Mouse (Mus musculus): Measurements from ENCODE around the gene Ism2.
"Not testable (repeated sequence)": the region's sequence is repeated elsewhere in the genome, so short reads cannot be mapped to it uniquely, and the experiment has no call there.

Ism2 gene
- long read RNA-seq, experiment 1, result 0 reads
- long read RNA-seq, experiment 2, result 0 reads

DNA sequence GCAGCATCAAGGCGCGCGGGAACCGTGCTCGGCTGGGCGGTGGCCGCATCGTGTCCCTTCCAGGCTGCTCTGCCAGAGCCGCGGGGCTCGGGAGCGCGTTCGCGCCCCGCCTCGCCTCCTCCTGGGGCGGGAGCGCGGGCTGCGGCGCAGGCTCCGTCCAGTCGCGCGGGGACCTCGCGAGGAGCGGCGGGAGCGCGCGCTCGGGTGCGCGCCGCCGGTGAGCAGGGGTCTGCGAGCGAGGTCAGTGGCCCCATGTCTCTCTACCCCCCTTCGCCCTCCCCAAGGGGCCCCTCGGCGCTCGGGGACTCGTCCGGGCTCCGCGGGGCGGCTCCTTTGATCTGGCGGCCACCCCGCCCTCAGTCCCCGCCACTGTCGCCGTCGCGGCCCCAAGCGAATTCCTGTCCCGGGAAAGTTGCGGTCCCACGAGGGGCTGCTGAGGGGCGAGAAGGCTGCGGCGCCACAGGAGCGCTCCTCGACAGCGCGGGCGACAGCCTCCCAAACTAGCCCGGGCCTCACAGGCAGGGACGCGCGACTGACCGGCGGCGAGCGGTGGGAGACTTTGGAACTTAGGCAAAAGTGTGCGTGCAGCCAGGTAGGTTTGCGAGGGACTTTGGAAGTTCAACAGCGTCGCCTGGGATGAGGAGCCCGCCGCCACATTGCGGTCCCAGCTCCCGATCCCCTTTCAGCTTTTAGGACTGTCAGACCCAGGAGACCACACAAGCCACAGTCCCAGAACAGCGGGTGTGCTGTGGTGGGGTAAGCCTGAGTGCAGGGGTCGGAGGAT lies at the start of gene Ism2:
Ism2 (minus strand) TSS at position 49 of the 784 bp plus-strand sequence.
- intact Hi-C loops (cut with DNase I), result no loop called here

DNA sequence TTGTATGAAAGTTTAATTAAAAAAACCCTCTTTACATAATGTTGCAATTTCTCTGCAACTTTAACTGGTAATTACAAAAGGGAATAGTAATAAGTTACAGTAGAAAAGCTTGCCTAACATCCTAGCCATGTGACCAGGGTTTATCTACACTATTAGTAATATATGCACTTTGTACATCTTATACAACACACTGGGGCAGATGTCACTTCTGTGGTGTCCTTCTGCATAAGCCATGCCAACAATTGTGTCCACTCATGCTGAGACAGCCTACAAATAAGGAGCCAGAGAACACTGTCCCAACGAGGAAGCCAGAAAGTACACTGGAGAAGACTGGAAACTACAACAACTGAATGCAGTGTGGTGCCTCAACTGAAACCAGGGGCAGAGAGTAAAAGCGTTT lies 48.5 kb upstream of the Ism2 start:
- intact Hi-C loops (cut with DNase I), result no loop called here

DNA sequence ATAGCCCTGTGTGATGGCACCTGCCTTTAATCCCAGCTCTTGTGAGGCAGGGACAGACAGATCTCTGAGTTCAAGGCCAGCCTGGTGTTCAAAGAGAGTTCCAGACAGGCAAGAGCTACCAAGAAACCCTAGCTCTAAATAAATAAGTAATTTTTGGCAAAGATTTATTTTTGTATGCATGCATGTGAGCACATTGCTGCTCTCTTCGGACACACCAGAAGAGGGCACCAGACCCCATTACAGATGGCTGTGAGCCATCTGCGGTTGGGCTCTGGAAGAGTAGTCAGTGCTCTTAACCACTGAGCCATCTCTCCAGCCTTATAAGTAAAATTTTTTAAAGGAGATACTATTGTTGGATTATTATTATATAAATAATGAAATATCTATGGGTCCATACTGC lies 48.0 kb upstream of the Ism2 start:
- intact Hi-C loops (cut with DNase I), result no loop called here

DNA sequence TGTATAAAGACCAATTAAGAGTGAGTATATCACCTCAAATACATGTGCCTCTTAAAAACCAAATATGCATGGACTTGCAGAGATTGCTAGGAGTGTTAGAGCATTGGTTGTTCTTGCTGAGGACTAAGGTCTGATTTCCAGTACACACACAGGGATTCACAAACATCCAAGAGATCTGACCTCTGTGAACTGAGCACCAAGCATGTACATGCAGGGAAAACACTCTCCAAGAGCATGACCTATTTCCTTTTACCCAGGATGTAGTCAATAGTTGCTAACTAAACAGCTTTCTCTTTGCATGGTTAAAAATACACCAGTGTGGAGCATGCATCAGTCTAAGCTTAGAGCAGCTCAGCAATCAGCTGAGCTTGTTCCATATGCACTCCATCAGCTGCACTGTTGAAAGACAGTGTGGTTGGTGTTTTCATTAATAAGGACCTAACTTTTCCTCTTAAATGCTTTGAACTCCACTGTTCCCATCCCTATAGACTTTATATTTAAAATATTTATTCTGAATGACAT lies 43.6 kb upstream of the Ism2 start:
- intact Hi-C loops (cut with DNase I), result no loop called here

DNA sequence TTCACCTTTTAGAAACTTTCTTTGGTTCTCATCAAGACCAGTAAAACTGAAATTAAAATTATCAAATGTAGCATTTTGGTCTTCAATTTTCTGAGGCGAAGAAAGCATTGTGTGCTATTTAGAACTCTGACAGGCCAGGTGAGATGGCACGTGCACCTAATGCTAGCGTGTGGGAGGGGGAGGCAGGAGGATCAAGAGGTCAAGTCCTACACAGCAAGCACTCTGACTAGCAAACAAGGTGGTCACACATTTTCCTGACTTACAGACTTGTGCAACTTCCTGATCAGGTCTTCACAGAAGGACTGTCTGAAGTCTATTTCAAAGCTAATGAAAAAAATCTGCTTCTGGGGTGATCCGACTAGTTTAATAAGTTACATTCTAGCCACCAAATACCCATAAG lies 38.6 kb upstream of the Ism2 start:
- intact Hi-C loops (cut with DNase I), result loop anchor here (10.0 kb wide), 1 partner anchor 203 kb away; no protein-coding TSS in a partner anchor

DNA sequence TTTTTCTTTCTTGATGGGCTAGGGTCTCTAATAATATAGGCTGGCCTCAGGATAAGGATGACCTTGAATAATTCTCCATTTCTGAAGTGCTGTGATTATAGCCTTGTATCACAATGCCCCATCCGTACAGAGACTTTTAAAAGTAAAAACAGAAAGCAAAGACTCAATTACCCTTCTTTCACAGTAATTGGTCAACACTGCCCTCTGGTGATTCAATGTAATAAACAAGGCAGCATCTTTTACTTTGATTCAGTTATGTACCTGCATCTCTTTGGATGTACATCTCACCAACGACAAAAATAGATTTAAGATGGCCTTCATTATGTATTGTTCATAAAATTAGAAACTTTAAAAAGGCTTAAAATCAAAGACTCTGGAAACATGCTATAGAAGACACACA lies 35.4 kb upstream of the Ism2 start:
- intact Hi-C loops (cut with DNase I), result loop anchor here (5.0 to 10.0 kb wide), 2 partner anchors 68 to 200 kb away; partner anchors contain the start of genes Ahsa1 and Vipas39

DNA sequence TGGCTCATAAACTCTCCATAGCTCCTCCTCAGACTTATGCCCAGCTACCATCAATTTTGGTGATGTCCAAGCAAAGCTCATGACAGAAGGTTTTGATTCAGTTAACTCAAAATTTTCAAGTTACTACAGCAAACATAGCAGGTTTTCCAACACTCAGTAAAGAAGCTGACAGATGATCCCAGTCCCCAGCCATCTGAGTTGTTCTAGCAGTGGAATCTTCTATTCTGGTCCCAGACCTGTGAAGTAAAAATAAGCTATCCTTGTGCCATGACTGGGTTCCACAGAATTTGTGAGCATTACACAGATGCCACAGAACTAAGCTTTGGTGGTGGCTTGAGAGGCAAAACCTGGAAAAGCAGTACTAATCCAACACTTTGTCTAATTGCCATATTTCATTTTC lies 34.3 kb upstream of the Ism2 start:
- intact Hi-C loops (cut with DNase I), result loop anchor here (5.0 to 10.0 kb wide), 2 partner anchors 66 to 199 kb away; partner anchors contain the start of genes Ahsa1 and Vipas39

DNA sequence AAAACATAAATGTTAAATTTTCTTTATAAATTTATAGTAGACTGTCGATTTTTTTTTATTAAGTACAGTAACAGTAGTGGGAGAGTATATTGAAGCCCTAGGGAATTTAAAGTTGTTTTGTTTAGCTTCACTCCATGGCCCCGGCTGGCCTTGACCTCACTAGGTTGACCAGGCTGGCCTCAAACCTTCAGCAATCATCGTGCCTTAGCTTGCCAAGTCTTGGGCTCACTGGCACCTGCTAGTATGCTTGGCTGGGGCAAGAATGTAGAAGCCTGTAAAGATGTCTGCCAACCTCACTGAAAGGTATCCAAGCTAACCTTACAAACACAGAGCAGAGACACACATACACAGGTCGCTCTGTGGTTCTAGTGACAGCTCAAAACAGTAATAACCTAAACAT lies 33.0 kb upstream of the Ism2 start:
- intact Hi-C loops (cut with DNase I), result loop anchor here (5.0 to 10.0 kb wide), 2 partner anchors 65 to 198 kb away; partner anchors contain the start of genes Ahsa1 and Vipas39

DNA sequence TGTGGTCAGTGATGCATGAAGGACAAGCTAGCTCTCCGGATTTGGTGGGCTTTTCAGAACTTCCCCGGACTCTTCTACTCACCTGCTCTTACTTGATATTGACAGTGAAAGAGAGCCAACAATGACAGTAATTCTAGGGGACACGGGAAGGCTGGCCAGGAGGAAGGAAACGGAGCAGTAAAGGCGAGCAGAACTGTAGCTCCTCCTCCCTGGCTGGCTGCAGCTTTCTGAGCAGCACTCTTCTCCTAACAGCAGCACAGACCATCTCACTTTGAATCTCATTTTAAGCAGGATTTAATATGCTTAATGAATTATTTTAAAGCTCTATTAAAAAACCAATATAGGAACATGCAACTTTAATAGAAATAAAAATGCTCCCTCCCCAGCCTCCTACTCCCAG lies 32.4 kb upstream of the Ism2 start:
- intact Hi-C loops (cut with DNase I), result loop anchor here (5.0 to 10.0 kb wide), 2 partner anchors 65 to 197 kb away; partner anchors contain the start of genes Ahsa1 and Vipas39

DNA sequence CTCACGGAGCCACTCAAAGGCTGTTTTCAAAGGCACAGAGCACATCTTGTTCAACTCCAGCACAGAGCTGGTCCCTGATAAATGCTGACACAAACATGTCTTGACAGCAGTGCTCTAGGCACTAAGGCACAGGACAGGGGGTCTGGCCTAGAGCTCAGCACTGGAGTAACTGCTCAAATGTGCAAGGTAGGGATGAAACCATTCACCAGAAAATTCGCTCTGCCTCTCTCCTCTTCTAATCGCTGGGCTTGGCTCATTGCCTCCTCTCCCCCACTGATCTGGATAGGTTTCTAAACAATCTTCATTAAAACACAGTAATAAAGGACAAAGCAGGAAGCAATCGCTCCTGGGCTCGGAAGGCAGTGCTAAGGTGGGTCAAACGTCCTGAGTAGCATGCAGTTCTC lies 31.6 kb upstream of the Ism2 start:
- intact Hi-C loops (cut with DNase I), result loop anchor here (5.0 to 10.0 kb wide), 2 partner anchors 64 to 196 kb away; partner anchors contain the start of genes Ahsa1 and Vipas39

DNA sequence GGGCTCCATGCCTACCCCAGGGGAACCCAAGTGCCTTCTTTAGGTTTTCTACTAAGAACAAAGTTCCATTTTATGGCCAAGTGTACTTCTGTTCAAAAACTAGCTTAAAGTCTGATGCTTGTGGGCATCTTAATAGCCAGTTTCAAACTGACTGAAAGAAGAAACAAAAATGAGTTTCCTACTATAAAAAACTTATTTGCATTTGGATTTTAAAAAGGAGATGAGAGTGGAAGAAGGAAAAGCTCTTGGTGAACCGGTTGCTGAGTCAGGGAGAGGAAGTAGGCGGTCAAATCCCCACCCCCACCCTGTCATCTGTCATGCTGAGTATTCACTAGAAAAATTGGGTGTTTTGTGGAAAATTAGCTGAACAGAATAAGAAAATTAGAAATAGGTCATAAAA lies 30.7 kb upstream of the Ism2 start:
- intact Hi-C loops (cut with DNase I), result loop anchor here (5.0 to 10.0 kb wide), 2 partner anchors 63 to 195 kb away; partner anchors contain the start of genes Ahsa1 and Vipas39

DNA sequence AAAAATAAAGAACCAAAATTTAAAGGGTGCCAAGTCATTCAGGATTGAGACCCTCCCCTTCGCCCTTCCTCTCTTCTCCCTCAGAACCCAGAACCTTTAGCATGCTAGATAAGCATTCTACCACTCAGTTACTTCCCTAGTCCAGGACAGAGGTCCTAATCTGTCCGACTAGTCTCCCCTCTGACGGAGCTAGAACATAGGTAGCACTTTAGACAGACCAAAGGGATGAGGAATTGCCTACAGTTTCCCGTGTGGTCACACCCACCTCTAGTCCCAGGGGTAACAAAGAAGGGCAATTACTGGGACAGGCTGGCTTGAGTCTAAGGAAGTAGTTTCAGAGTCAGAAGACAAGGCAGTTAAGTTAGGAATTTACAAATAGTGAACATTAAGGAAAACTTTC lies 28.5 kb upstream of the Ism2 start:
- intact Hi-C loops (cut with DNase I), result no loop called here

DNA sequence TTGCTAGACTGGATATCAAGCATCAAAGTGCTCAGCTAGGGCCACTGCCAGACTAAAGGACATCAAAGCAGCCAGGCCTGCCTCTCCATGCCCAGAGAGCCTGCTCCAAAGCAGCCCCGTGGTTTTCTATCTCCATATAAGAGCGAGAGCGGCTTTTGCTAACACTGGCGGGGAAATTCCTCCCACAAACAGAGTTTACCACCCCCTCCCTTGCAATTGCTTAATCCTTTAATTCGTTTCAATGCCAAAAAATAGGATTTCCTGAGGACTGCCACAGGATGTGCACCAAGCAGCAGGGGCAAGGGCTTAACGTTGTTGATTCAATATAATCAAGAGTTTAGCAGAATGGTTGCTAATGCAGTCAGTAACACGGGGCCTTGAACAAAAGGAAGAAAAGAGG lies 28.1 kb upstream of the Ism2 start:
- intact Hi-C loops (cut with DNase I), result no loop called here

DNA sequence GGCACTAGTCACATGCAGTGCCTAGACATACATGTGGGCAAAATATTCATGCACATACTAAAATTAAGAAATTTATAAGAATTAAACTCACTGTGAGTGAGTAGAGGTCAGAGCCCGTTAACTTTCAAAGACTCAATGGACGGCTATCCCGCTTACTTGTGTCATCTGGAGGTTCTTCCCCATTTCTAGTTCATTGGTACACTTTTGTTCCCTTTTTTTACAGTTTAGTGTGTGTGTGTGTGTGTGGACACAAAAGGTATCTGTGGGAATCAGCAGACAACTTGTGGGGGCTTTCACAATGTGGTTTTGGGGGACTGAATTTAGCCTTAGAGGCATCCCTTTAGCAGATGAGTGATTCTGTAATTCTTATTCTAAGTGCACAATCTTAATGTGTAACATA lies 25.9 kb upstream of the Ism2 start:
- intact Hi-C loops (cut with DNase I), result no loop called here

DNA sequence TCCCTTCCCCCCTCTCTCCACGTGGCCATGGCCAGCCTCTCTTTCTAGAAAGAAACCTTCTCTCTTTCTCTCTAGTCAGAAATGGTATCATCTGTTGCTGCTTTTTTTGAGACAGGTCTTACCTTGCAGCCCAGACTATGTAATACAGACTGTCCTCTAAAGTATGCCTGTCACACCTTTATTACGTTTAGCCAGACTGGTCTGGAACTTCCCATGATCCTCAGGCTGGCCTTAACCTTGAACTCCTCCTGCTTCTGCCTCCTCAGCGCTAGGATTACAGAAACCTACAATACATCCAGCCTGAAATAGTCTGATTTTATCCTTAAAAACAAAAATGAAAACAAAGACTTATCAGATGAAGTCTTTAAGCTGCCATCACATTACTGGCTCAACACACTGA lies 19.7 kb upstream of the Ism2 start:
- intact Hi-C loops (cut with DNase I), result loop anchor here (5.0 kb wide), 1 partner anchor 42 kb away; no protein-coding TSS in a partner anchor

DNA sequence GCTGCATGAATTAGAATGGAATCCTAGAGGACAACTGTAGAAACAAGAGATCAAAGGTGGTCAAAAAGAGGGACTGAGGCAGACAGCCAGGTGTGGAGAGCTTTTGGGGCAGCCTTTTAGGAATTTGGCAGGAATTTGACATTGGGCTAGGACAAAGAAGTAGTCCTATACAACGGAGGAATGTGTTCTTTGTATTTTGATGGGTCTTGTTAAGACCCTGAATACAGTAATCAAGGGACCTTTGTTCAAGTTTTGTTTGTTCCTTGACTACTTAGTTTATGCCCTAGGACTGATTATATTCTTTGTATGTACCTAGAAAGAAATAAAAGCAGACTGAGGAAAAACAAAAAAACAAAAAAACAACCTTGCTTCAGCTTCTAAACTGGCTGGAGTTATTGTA lies 18.4 kb upstream of the Ism2 start:
- intact Hi-C loops (cut with DNase I), result loop anchor here (5.0 kb wide), 1 partner anchor 41 kb away; no protein-coding TSS in a partner anchor

DNA sequence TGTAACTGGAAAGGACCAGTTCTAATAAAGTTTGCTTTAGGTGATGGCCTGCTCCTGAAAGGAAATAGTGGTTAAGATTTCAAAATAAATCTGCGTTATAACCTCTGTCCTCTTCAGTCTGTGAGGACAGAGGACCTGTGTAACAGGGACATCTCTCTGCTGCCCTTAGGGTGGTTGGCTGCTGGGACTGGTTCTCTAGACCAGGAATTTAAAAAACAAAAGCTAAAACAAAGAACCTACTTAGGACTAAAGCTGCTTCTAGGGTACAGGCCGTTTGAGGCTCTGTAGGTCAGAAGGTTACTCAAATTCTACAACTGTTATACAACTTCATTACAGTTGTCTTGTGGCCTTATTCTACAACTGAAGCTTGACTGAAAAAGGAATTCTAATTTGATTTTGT lies 13.6 kb upstream of the Ism2 start:
- intact Hi-C loops (cut with DNase I), result no loop called here

DNA sequence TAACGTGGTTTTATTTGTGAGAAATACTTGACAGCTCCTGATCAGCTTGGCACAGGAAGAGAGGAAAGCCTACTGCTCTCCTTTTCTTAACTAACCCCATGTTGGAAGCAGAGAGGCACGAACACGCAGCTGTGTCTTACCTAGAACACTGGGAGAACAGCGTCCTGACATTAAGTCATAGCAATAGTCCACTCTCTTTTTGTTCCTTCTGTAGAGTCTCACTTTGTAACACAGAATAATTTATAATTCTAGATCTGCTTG lies 7.0 kb upstream of the Ism2 start:
- intact Hi-C loops (cut with DNase I), result not testable (repeated sequence)

DNA sequence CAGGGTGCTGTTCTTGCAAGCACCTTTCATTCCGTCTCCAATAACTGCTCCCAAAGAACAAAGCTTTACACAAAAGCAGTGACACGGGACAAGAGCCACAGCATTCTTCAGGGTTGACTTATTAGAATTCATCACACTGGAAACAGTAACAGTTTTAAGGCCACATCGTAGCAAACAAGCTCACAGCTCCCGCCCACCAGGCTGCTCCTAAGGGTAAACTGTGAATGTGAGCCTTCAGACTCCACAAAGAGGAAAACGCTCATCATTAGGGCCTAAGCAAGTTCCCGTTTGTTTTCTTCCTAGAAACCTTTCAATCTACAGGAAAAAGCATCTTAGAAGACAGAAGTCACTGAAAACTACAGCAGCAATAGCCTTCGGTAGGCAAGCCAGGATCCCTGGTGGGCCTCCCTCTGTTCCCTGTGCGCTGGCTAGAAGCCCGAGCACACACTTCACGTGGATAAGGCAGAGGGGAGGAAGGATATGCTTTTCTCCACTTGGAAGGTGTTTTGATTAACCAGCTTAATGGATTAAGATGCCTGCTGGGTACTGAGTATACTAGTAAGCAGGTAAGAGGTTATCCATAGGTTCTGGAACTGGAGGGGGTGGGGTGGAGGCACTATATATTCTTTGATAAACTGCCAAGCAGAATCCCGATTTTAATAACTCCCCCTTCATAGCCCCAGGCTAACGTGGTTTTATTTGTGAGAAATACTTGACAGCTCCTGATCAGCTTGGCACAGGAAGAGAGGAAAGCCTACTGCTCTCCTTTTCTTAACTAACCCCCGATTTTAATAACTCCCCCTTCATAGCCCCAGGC lies 6.5 kb upstream of the Ism2 start:
- intact Hi-C loops (cut with DNase I), result no loop called here

DNA sequence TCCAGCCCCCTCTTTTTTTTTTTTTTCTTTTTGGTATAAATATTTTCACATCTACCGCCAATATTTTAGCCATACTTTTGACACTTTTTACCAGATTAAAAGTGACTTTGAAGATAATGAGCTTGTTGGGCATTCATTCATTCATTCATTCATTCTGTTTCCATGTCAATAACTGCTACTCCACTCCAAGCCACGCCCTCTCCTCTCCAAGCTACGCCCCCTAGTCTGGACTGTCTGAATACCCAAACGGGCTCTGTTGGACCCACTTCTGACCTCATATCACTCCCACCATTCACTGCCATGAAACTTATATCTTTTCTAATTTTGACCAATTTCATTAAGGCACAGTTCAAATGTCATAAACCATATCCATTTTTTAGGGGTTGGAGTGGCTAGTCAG lies 1.7 kb upstream of the Ism2 start:
- intact Hi-C loops (cut with DNase I), result no loop called here

DNA sequence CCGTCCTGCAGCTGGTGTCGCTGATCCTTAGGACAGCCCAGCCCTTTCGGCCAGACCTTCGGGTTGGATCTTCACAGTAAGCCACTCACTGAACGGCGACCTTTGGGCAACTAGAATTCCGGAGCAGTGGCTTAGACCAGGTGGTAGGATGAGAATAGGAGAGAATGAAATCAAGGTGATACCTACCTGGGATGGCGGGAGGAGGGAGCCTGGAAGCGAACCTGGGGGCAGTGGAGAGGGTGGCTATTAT lies 861 bp upstream of the Ism2 start:
- intact Hi-C loops (cut with DNase I), result no loop called here

DNA sequence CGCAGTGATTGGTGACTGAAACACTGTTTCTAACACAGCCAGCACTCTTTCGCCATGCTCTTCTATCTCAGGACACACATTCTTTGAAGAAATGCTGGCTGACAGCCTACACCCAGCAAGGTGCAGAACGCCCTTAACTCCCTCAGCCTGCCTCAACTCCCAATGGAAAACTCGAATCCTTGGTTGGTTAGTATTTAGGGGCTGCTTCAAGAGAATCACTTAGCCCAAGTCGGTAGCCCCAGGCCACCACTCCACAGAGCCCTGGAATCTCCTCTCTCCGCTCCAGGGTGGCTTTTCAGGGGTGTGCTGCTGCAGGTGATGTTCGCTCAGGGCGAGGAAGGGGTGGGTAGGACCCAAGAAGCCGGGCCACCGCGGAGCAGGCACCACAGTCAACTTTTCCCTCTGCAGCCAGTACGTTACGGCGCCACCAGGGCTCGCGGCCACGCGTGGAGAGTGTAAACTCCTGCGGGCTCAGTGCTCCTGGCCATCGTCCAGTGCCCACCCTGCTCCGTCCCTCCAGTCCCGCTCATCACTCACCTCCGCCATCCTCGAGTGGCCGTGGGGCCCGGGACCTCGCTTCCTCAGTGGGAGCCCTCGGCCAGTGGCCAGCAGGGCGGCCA lies 358 bp downstream of the Ism2 start:
- intact Hi-C loops (cut with DNase I), result no loop called here

Data from adrenal gland (tissue).